Mouse (Mus musculus): ENCODE measurements around the gene Gm11627. TPM values are rescaled to one million over a fixed set of nuclear protein-coding genes. Genes with fewer than 3 reads are reported as not detected.
A peak's percentile ranks its signal among the peaks of the same experiment; 100 is the strongest.

Gene Gm11627
- polyA plus RNA-seq, 1 experiment from 2014 or later, result 22.4 TPM

DNA sequence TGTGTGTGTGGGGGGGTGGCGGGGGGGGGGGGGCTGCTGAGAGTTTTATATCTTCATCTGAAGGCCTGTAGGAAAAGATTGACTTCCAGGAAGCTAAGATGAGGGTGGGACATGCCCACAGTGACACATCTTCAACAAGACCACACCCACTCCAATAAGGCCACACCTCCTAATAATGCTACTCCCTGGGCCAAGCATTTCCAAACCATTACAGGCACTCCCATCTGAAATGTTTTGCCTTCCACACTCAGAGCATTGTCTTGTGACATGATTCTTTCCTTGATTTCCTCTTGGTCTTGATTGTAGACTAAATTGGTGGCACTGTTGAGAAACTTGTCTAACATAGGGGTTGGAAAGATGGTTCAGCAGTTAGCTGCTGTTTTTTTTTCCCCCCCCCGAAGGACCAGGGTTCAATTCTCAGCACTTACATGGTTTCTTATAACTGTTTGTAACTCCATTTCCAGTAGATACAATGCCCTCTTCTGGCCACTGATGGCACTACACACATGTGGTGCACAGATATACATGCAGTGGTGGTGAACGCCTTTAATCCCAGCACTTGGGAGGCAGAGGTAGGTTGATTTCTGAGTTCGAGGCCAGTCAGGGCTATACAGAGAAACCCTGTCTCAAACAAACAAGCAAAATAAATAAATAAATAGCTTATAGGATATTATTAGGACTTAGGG lies 7.3 kb upstream of the Gm11627 start:
- TF ChIP-seq CTCF (IDR thresholded peaks at IDR 0.05; ENCODE audit: low read depth) (peak; percentile 39), EP300 (optimal IDR thresholded peaks at IDR 0.05) (no peak)
- WGBS, result 95% methylated on average over 4 of the region's 4 CpGs
- Histone ChIP-seq H3K4me2 (replicated peaks; ENCODE audit: low read depth) (no peak overlapping the region), H3K4me3 (ENCODE audit: low read depth, low read length) (no peak overlapping the region), H3K36me3 (ENCODE audit: control insufficient read depth, insufficient read depth, low read length) (no peaks in the 10 kb centered on the region), H3K27me3 (ENCODE audit: control insufficient read depth, insufficient read depth, low read length) (no peaks in the 10 kb centered on the region), H3K9ac (ENCODE audit: low read length) (no peak overlapping the region), H3K27ac (replicated peaks) (no peak overlapping the region), H3K9me3 (ENCODE audit: control insufficient read depth, low read length) (no peaks in the 10 kb centered on the region), H3K4me1 (replicated peaks; ENCODE audit: control insufficient read depth, insufficient read depth) (peaks cover 1% of the 10 kb centered on the region)
- ATAC-seq (ENCODE audit: low FRiP score, low TSS enrichment) (no peak), DNase-seq (ENCODE audit: low spot score) (no peak)

DNA sequence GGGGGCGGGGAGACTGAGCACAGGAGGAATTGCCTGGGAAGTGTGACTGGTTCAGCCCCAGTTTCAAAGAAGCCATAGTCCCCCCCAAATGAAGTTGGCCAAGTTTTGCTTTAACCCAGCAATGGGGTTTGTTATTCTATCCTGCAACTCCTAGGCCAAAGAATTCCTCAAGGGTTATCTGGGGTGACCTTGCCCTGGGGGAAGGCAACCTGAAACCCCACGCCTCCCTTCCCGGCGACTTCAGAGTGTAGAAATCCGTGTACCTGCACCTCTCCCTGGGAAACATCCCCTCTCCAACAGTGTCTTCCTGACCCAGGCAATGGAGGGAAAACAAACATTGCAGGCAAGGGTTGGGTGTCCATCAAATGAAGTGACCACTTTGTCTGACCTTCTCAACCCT lies 3.5 kb upstream of the Gm11627 start:
- Histone ChIP-seq H3K4me3 (ENCODE audit: low read depth, low read length) (no peak overlapping the region), H3K4me1 (replicated peaks; ENCODE audit: control insufficient read depth, insufficient read depth) (peaks cover 3% of the 10 kb centered on the region), H3K36me3 (ENCODE audit: control insufficient read depth, insufficient read depth, low read length) (no peaks in the 10 kb centered on the region), H3K27ac (replicated peaks) (peak overlapping the region; percentile 66; the same call in 1 of the 2 replicates), H3K9me3 (ENCODE audit: control insufficient read depth, low read length) (no peaks in the 10 kb centered on the region), H3K4me2 (replicated peaks; ENCODE audit: low read depth) (no peak overlapping the region), H3K9ac (ENCODE audit: low read length) (no peak overlapping the region), H3K27me3 (ENCODE audit: control insufficient read depth, insufficient read depth, low read length) (no peaks in the 10 kb centered on the region)
- no peak for DNase-seq (ENCODE audit: low spot score)
- no peak for ATAC-seq (ENCODE audit: low FRiP score, low TSS enrichment)
- no peak for TF ChIP-seq EP300 (optimal IDR thresholded peaks at IDR 0.05)
- TF ChIP-seq CTCF (IDR thresholded peaks at IDR 0.05; ENCODE audit: low read depth), result no peak
- 28% methylated on average over 5 of the region's 5 CpGs for WGBS

DNA sequence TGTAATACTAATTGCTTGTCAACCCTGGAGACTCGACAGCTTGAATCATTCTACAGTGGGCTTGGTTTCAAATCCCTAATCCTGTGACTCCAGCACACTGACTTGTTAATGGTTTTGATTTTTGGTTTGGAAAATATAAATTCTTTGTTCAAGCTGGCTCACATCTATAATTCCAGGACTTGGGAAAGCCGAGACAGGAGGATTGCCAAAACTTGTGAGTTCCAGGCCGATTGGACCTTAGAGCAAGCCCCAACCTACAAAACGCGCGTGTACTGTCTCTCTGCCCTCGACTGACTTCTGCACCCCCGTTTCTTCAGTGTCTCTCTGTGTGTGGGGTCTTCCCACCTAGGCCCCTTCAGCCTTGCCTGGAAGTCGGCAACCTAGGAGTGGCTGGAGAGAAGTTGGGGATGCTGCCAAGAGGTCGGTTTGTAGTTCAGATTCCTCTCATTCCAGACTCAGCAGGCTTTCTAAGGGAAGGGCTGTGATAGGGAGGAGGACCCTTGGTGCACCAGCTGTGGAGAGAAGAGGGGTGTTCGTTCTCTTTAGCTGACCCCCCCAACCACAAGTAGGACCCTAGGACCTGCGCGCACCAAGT lies 2.9 kb upstream of the Gm11627 start:
- Histone ChIP-seq H3K27ac (replicated peaks) (peak overlapping the region; percentile 66), H3K4me1 (replicated peaks; ENCODE audit: control insufficient read depth, insufficient read depth) (peaks cover 3% of the 10 kb centered on the region), H3K4me2 (replicated peaks; ENCODE audit: low read depth) (no peak overlapping the region), H3K27me3 (ENCODE audit: control insufficient read depth, insufficient read depth, low read length) (no peaks in the 10 kb centered on the region), H3K9me3 (ENCODE audit: control insufficient read depth, low read length) (no peaks in the 10 kb centered on the region), H3K4me3 (ENCODE audit: low read depth, low read length) (no peak overlapping the region), H3K36me3 (ENCODE audit: control insufficient read depth, insufficient read depth, low read length) (no peaks in the 10 kb centered on the region), H3K9ac (ENCODE audit: low read length) (no peak overlapping the region)
- ATAC-seq (ENCODE audit: low FRiP score, low TSS enrichment) (no peak; the same call in 1 of the 2 replicates), DNase-seq (ENCODE audit: low spot score) (no peak)
- TF ChIP-seq EP300 (optimal IDR thresholded peaks at IDR 0.05), result no peak
- TF ChIP-seq CTCF (IDR thresholded peaks at IDR 0.05; ENCODE audit: low read depth), result no peak
- 13% methylated on average over 11 of the region's 13 CpGs for WGBS

DNA sequence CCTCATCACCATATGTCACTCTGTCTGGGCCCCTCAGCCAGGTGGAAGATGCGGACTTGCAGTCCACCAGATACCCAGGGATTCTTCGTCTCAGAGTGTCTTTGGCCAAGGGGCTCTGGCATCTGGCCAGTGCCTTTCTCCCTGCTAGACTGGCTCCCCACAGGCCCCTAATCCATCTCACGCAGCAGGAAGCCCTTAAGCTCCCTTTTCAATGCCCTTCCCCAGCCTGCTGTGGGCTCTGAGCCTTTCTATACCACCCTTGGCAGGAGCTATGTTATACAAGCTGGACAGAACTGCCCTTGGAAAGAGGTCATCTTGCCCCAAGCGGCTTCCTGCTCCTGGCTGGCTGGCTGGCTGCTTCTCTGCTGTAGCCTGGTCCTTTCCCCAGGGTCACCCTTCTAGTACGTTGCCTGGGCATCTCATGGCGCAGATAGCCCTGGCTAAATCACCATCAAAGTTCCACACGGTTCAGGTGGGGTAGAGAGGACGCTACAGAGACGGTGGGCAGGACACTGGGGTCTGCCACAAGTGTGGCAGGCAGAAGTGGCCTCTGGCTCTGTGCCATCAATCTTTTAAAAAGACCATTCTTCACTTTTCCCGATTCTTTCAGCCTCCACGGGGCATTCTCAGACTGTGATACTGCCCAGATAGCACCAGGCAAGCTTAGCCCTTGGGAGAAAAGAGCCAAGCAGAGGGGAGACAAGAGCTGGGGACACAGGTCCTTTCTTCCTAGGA lies 2.2 kb upstream of the Gm11627 start:
- DNase-seq (ENCODE audit: low spot score) (no peak), ATAC-seq (ENCODE audit: low FRiP score, low TSS enrichment) (no peak)
- H3K27me3 ChIP-seq (ENCODE audit: control insufficient read depth, insufficient read depth, low read length), result no peaks in the 10 kb centered on the region
- TF ChIP-seq CTCF (IDR thresholded peaks at IDR 0.05; ENCODE audit: low read depth) (no peak), EP300 (optimal IDR thresholded peaks at IDR 0.05) (no peak)
- H3K9me3 ChIP-seq (ENCODE audit: control insufficient read depth, low read length), result no peaks in the 10 kb centered on the region
- WGBS, result 32% methylated on average over 11 of the region's 11 CpGs
- no peak overlapping the region for H3K4me2 ChIP-seq (replicated peaks; ENCODE audit: low read depth)
- no peak overlapping the region for H3K9ac ChIP-seq (ENCODE audit: low read length)
- no peaks in the 10 kb centered on the region for H3K36me3 ChIP-seq (ENCODE audit: control insufficient read depth, insufficient read depth, low read length)
- no peak overlapping the region for H3K4me3 ChIP-seq (ENCODE audit: low read depth, low read length)
- H3K4me1 ChIP-seq (replicated peaks; ENCODE audit: control insufficient read depth, insufficient read depth), result peaks cover 3% of the 10 kb centered on the region
- peak overlapping the region; percentile 66 for H3K27ac ChIP-seq (replicated peaks)

DNA sequence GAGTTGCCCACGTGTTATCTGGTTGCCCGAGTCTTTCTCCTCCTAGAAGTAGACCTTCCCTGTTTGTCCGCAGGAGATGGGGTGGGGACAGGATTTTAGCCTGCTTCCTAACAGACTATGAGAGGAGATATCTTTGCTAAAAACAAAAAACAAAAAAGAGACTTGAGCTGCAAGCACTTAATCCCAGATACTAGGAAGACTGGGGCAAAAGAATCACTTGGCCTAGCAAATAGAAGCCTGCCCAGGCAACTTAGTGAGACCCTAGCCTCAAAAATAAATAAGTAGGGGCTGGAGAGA lies 721 bp upstream of the Gm11627 start:
- H3K4me2 ChIP-seq (replicated peaks; ENCODE audit: low read depth), result peak overlapping the region; percentile 55
- H3K4me3 ChIP-seq (ENCODE audit: low read depth, low read length), result no peak overlapping the region
- no peaks in the 10 kb centered on the region for H3K36me3 ChIP-seq (ENCODE audit: control insufficient read depth, insufficient read depth, low read length)
- peaks cover 3% of the 10 kb centered on the region for H3K4me1 ChIP-seq (replicated peaks; ENCODE audit: control insufficient read depth, insufficient read depth)
- H3K9ac ChIP-seq (ENCODE audit: low read length), result peak overlapping the region; percentile 59; the same call in 1 of the 2 replicates
- TF ChIP-seq CTCF (IDR thresholded peaks at IDR 0.05; ENCODE audit: low read depth), result no peak
- no peak for TF ChIP-seq EP300 (optimal IDR thresholded peaks at IDR 0.05)
- no peaks in the 10 kb centered on the region for H3K27me3 ChIP-seq (ENCODE audit: control insufficient read depth, insufficient read depth, low read length)
- no peak for ATAC-seq (ENCODE audit: low FRiP score, low TSS enrichment)
- WGBS, result 59% methylated on average over 3 of the region's 3 CpGs
- no peak for DNase-seq (ENCODE audit: low spot score)
- peak overlapping the region; percentile 90 for H3K27ac ChIP-seq (replicated peaks)
- no peaks in the 10 kb centered on the region for H3K9me3 ChIP-seq (ENCODE audit: control insufficient read depth, low read length)

Data from stomach, postnatal 0 days (tissue).